Mouse (Mus musculus) frontal cortex, adult (tissue): ENCODE results near the gene Mrpl38.

Experiments
- ATAC-seq: cut with Nextera tagmentation; 2 replicates; pipeline ENCODE4 v1.9.2; 2017; ENCODE audit warnings: mild to moderate bottlenecking, moderate library complexity, mixed read lengths; ENCODE audit not compliant: low TSS enrichment

The Mrpl38 gene

DNA sequence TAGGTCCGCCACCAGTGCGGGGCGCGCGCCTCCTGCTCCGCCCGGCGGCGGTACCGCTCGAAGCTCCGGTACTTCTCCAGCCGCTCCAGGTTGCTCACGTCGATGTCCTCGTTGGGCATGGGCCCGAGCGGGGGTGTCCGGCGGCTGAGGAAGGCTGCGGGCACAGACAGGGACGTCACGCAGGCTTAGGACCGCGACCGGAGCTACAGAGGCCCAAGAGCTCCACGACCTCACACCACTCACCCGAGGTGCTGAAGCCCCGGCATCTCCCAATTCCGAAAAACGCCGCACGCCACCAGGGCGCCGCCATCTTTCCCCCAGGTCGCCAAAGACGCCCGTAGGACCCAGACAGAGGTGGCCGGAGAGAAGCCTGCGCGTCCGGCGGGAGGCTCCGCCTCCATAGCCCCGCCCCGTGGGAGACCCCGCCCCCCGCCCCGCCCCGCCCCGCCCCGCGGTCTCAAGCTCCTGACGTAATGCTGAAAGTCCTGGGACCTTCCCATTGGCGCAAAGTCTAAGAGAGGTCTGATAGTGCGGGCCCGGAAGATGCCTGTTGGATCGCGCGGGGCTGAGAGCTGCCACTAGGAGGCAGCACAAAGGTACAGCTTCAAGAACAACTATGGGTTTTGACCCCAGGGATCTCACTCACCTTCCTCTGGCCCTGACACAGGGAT lies at the start of gene Mrpl38:
Mrpl38 (minus strand) TSS at position 401 of the 671 bp plus-strand sequence.
- peak; percentile 69 for ATAC-seq

- no peak for ATAC-seq
Measured at GRCm38 (mm10) chr11:116187226-116187930, 48.7 kb upstream of the Mrpl38 start.

- ATAC-seq = peak; percentile 14; the same call in 1 of the 2 replicates
Measured at GRCm38 (mm10) chr11:116186360-116186759, 47.7 kb upstream of the Mrpl38 start.

DNA sequence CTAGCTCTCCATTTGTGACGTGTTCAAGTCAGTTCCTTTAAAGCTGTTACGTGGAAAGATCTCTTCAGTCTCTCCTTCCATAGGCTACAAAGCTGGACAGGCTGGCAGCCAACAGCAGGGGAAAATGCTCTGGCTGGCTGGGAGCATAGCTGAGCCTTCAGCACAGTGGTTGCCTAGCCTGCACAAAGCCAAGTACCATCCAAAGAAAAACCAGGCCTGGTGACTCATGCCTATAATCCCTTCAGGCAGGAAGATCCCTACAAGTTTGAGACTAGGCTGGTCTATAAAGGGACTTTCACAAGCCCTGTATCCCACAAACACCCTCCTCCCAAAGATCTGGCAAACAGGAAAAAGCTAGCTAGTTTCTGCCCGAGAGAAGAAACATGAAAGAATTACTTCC lies 47.2 kb upstream of the Mrpl38 start:
- peak; percentile 86 for ATAC-seq

GRCm38 (mm10) chr11:116178411-116179121 lies 39.9 kb upstream of the Mrpl38 start:
- peak; percentile 73; the same call in 1 of the 2 replicates for ATAC-seq

- ATAC-seq = no peak
Measured at GRCm38 (mm10) chr11:116176010-116176409, 37.3 kb upstream of the Mrpl38 start.

DNA sequence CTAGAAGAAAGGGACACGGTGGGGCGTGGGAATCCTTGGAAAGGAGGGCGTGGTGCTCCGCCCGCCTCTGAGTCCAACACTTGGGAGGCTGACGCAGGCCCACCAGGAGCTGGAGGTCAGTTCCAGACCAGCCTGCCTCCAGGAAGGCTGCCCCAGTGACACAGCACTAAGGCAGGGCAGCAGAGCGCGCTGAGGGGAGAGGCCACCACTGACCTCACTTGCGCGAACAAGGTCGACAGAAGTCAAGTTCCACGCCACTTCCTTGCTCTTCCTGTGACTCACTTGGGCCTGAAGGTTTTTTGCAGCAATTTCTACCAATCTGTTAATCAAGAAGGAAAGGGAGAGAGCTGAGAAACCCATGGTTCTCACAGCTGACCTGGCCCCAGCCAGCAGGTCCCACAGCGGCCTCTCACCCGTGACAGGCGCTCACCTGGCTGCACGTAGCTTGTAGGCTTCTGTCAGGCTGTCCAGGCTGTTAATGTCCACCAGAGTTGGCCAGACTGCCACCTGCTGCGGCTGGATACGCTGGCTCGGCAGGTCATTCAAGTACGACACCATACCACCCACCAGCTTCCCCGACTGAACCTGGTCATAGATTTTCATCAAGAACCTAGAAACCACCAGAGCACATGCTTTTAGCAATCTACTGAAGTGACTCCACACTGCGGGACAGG lies 36.2 kb upstream of the Mrpl38 start:
- no peak for ATAC-seq

GRCm38 (mm10) chr11:116171959-116172358 lies 33.3 kb upstream of the Mrpl38 start:
- no peak for ATAC-seq

DNA sequence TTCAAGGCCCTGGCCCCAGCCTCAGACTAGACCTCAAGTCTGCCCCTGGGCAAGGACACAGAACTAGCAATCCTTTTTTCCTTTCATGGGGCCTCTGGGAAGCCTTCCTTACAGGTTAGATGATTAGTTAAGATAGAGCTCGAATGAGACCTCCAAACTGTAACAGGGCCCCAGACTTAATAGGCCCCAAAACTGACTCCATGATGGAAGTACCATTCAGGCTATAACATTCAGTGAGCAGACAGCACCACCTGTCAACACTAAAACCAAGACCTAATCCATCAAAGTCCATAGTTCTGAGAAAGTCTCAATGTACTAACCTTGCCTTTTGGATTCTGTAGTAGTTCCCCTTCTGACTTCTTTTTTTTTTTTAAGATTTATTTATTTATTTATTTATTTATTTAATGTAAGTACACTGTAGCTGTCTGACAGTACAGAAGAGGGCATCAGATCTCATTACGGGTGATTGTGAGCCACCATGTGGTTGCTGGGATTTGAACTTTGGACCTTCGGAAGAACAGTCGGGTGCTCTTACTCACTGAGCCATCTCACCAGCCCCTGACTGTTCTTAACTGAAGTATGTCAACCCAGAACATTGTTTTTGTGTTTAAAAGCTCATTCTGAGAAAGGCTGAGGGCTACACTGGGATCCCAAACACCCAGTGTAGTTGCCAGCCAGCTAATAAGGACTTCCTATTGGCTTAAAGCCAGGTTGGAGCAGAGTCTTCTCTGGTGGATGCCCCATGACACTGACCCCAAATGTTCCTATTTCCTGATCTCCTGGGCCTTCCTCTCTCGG lies 31.5 kb upstream of the Mrpl38 start:
- no peak for ATAC-seq

DNA sequence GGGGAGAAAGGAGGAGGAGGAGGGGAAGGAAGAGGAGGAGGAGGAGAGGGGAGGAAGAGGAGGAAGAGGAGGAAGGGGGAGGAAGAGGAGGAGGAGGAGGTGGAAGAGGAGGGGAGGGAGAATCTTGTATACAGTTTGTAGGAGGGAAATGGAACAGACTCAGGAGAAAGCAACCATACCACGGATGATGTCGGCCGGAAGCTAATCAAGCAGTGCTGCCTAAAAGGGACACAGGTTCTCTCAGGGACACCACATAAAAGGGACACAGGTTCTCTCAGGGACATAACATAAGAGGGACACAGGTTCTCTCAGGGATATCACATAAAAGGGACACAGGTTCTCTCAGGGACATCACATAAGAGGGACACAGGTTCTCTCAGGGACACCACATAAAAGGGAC lies 30.5 kb upstream of the Mrpl38 start:
- no peak for ATAC-seq

DNA sequence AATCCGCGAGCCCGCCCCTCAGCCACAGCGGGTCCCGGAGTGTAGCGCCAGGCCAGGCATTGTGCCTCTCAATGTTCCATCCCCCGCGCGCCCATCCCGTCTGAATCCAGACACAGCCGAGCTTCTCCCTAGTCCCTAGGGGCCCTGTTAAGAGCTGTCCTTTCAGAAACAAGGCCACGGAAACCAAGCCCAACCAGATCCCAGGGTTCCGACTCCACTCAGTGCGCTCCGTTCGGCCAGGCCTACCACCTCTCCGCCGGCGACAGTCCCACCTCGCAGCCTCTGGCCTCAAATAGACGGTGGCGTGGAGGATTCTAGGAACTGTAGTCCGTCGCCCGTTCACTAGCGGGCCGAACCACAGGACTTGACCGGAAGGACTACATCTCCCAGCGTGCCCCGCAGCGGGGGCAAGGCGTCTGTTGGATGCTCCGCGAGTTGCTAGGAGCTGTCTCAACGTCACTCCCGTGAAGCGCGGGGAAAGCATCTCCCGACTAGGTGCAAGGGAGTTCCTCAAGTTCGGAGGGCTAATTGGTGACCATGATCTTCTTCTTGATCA lies 29.3 kb upstream of the Mrpl38 start, which contains the start of gene Fbf1:
Fbf1 (minus strand) TSS at position 283 of the 556 bp plus-strand sequence.
- peak; percentile 99 for ATAC-seq

DNA sequence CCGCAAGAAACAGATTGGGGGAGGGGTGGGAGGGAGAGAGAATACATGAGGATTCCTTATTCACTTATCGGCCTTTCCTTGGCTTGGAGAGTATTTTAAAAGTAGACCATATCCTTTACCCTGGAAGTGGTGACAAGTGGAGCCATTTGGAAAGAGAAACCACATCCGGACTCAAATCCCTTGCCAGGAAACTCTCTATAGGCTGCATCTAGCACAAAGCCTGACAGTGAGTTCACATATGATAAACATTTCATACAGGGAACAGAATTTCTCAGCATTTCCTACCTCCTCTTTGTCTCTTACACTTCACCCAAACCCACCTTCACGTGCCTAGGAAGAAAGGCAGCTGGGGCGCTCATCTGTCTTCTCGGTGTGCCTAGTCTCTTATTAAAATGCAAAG lies 28.6 kb upstream of the Mrpl38 start:
- no peak for ATAC-seq

DNA sequence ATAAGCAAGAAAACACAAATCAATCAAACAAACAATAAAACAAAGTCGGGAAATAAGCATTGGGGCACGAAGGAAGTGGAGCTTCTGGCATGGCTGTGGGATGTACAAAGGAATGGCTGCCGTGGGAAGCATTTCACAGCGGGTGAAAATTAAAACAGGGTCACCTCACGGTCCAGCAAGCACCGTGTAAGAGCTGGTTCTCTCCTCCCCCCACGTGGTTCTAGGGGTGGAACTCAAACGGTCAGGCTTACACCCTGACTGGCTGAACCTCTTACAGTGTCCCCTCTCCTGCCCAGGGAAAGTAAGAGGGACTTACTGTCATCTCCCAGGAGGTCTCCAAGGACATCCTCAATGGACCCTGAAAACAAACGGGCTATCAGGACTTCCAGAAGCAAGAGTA lies 24.3 kb upstream of the Mrpl38 start:
- no peak for ATAC-seq

DNA sequence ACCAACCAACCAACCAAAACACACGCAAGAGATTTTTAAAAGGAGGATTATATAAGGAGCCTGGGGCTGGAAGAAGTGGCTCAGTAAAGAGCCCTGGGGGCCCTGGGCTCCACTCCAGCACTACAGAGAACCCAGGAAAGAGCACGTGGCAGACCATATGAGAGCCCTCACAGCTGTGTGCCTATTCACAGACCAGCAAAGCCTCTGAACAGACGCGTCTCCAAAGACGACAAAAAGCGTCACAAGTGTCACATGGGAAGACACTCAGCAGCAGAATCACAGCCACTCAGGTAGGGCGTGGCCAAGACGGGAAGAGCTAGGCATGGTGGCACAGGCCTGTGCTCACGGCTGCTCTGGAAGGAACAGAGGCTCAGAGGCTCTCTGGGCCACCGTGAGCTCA lies 23.5 kb upstream of the Mrpl38 start:
- peak; percentile 86 for ATAC-seq

DNA sequence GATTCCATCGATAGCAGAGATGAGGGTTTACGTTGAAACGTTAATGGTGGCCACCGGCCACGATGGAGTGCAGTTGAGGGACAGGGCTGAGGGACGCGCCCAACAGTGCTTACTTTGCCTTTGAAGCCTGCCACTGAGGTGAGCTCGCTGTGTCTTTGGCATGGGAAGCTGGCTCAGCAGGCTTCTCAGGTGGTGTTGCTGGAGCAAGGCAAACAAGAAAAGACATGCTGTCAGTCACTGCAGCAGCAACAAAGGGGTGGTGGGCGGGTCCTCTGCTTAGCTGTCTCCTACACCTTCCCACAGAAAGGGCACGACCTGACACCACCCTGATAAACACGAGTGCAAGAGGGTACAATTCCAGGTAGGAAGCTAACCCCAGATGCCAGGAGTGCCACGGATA lies 22.6 kb upstream of the Mrpl38 start:
- no peak for ATAC-seq

DNA sequence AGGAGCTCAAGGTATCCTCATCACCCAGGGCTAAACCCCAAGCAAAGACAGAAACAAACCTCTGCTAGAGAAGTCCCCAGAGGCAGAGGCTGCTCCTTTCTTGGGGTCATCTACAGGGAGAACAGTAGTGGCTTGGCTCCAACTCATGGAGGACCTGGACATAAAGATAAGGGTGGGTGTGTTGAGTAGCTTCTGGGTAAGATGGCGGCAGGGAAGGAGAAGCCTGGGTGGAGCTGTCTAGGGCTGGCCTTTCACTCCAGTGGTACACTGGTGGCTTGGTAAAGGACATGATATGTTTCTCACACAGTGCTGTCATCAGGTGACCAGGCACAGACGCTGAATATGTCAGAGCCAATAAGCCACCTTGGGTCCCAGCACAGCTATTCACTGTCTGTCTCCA lies 12.3 kb upstream of the Mrpl38 start:
- no peak for ATAC-seq

GRCm38 (mm10) chr11:116149341-116149740 lies 10.7 kb upstream of the Mrpl38 start:
- no peak for ATAC-seq

- peak; percentile 64 for ATAC-seq
Measured at GRCm38 (mm10) chr11:116148761-116149221, 10.1 kb upstream of the Mrpl38 start.

- peak; percentile 64 for ATAC-seq
Measured at GRCm38 (mm10) chr11:116146294-116146985, 7.8 kb upstream of the Mrpl38 start.
